In genomic region chr9:100546594-100546910, GRCm38 (mm10) we compare ENCODE assay signal across 8 mouse cellular contexts. TPM values are rescaled to one million over a fixed set of nuclear protein-coding genes. Genes with fewer than 3 reads are reported as not detected.
DNase-seq lines count a peak whose midpoint lies in the region; ATAC-seq and TF ChIP-seq lines count a peak whose summit lies in the region.

No protein-coding gene starts in this region.

- H3K36me3 ChIP-seq in kidney, embryonic 14.5 days (ENCODE audit: control insufficient read depth, insufficient read depth, low read length): no peaks in the 10 kb centered on the region
- no peaks in the 10 kb centered on the region for H3K36me3 ChIP-seq in forebrain, postnatal 0 days (ENCODE audit: insufficient read depth)
- peaks cover 9% of the 10 kb centered on the region for H3K36me3 ChIP-seq in lung, embryonic 16.5 days (ENCODE audit: control insufficient read depth, insufficient read depth, low read length)

- TF ChIP-seq CTCF in bone marrow macrophage, adult 2 months (IDR thresholded peaks at IDR 0.05; ENCODE audit: low read depth, low read length): no peak
- no peak for TF ChIP-seq CTCF in forebrain, postnatal 0 days (IDR thresholded peaks at IDR 0.05; ENCODE audit: low read depth)

- H3K27me3 ChIP-seq in kidney, embryonic 14.5 days (ENCODE audit: control insufficient read depth, insufficient read depth, low read length): no peaks in the 10 kb centered on the region
- H3K27me3 ChIP-seq in forebrain, postnatal 0 days (ENCODE audit: insufficient read depth, low read length): no peaks in the 10 kb centered on the region
- no peaks in the 10 kb centered on the region for H3K27me3 ChIP-seq in lung, embryonic 16.5 days (ENCODE audit: control insufficient read depth, insufficient read depth, low read depth, low read length)

- H3K9ac ChIP-seq in kidney, embryonic 14.5 days (ENCODE audit: low read depth, low read length): peak overlapping the region; percentile 95
- peak overlapping the region; percentile 79 for H3K9ac ChIP-seq in forebrain, postnatal 0 days
- H3K9ac ChIP-seq in lung, embryonic 16.5 days (ENCODE audit: low read length): peak overlapping the region; percentile 96

- peak overlapping the region; percentile 79 for H3K4me2 ChIP-seq in kidney, embryonic 14.5 days (replicated peaks; ENCODE audit: low read depth, low read length)
- H3K4me2 ChIP-seq in forebrain, postnatal 0 days (ENCODE audit: low read depth): peak overlapping the region; percentile 83
- H3K4me2 ChIP-seq in lung, embryonic 16.5 days (ENCODE audit: low read depth, low read length): peak overlapping the region; percentile 71

- WGBS in kidney, embryonic 14.5 days: 7% methylated on average over 9 of the region's 9 CpGs
- 9% methylated on average over 9 of the region's 9 CpGs for WGBS in forebrain, postnatal 0 days
- WGBS in lung, embryonic 16.5 days: 9% methylated on average over 9 of the region's 9 CpGs

- TF ChIP-seq POLR2A in bone marrow macrophage, adult 2 months (IDR thresholded peaks at IDR 0.05; ENCODE audit: borderline replicate concordance, low read depth, low read length): no peak

- peak overlapping the region; percentile 94 for H3K4me3 ChIP-seq in kidney, embryonic 14.5 days (ENCODE audit: low read length)
- peak overlapping the region; percentile 82 for H3K4me3 ChIP-seq in bone marrow macrophage, adult 2 months (ENCODE audit: insufficient read depth, low read length)
- peak overlapping the region; percentile 93 for H3K4me3 ChIP-seq in forebrain, postnatal 0 days (ENCODE audit: low read depth, low read length)
- peak overlapping the region; percentile 92 for H3K4me3 ChIP-seq in lung, embryonic 16.5 days (ENCODE audit: low read length)

- H3K9me3 ChIP-seq in kidney, embryonic 14.5 days (ENCODE audit: control insufficient read depth, low read length): peaks cover 5% of the 10 kb centered on the region
- no peaks in the 10 kb centered on the region for H3K9me3 ChIP-seq in forebrain, postnatal 0 days (ENCODE audit: low read length)
- H3K9me3 ChIP-seq in lung, embryonic 16.5 days (ENCODE audit: control insufficient read depth, low read length): peaks cover 9% of the 10 kb centered on the region

- ATAC-seq in kidney, embryonic 14.5 days (ENCODE audit: low FRiP score, low TSS enrichment): no peak
- ATAC-seq in forebrain, postnatal 0 days: peak; percentile 7
- ATAC-seq in lung, embryonic 16.5 days (ENCODE audit: low read depth): peak; percentile 21; the same call in 1 of the 2 replicates

- peaks cover 13% of the 10 kb centered on the region; the same call in 1 of the 2 replicates for H3K4me1 ChIP-seq in kidney, embryonic 14.5 days (ENCODE audit: control insufficient read depth, insufficient read depth, low read length)
- peaks cover 7% of the 10 kb centered on the region for H3K4me1 ChIP-seq in bone marrow macrophage, adult 2 months (ENCODE audit: control insufficient read depth, insufficient read depth, low read length)
- H3K4me1 ChIP-seq in forebrain, postnatal 0 days (ENCODE audit: insufficient read depth): peaks cover 8% of the 10 kb centered on the region
- H3K4me1 ChIP-seq in lung, embryonic 16.5 days (replicated peaks; ENCODE audit: control insufficient read depth, insufficient read depth, low read length): peaks cover 11% of the 10 kb centered on the region

- peak overlapping the region; percentile 90 for H3K27ac ChIP-seq in kidney, embryonic 14.5 days (ENCODE audit: low read depth, low read length)
- peak overlapping the region; percentile 52 for H3K27ac ChIP-seq in bone marrow macrophage, adult 2 months (ENCODE audit: insufficient read depth, low read depth, low read length)
- H3K27ac ChIP-seq in forebrain, postnatal 0 days (ENCODE audit: low read depth, low read length): peak overlapping the region; percentile 82
- H3K27ac ChIP-seq in lung, embryonic 16.5 days (ENCODE audit: low read length): peak overlapping the region; percentile 81

- DNase-seq in kidney, postnatal 10 days: no peak
- no peak for DNase-seq in forebrain, postnatal 0 days
- no peak for DNase-seq in Muller cell, postnatal 12 days (ENCODE audit: inconsistent ontology term)
- no peak for DNase-seq in left cerebral cortex, adult 18-20 months (ENCODE audit: low spot score in 2 of 2)
- DNase-seq in thymus, adult 18-20 months: no peak

RNA-seq across cellular contexts. Expression of gene Nck1, which starts 0.6 kb away (rescaled TPM):
- polyA plus RNA-seq in kidney, embryonic 14.5 days (2014; fragmentation: Nextera tagmentation; extraction: Ambion mirVana): 71.4 and 82.9 TPM in 2 replicates
- polyA plus RNA-seq in bone marrow macrophage, adult 2 months (2012; ENCODE audit: insufficient read depth, insufficient read length, missing spikeins): 46.8 and 52.9 TPM in 2 replicates
- total RNA-seq in forebrain, postnatal 0 days (2014; rRNA removed): 14.7 and 19.5 TPM in 2 replicates
- 24.4 and 28.0 TPM in 2 replicates for polyA plus RNA-seq in forebrain, postnatal 0 days (2015; fragmentation: Nextera tagmentation; extraction: Ambion mirVana)
- polyA plus RNA-seq in lung, embryonic 16.5 days (2015; fragmentation: Nextera tagmentation; extraction: Ambion mirVana): 87.8 and 88.3 TPM in 2 replicates
- 10 to 100 TPM; 36.5 to 39.0 TPM for total RNA-seq in left cerebral cortex, adult 18-20 months (2021)

RNA-seq across cellular contexts. Expression of gene Slc35g2, which starts 24.3 kb away (rescaled TPM):
- 5.2 and 5.6 TPM in 2 replicates for polyA plus RNA-seq in kidney, embryonic 14.5 days (2014; fragmentation: Nextera tagmentation; extraction: Ambion mirVana)
- polyA plus RNA-seq in bone marrow macrophage, adult 2 months (2012; ENCODE audit: insufficient read depth, insufficient read length, missing spikeins): not detected in 2 replicates
- 9.4 and 13.5 TPM in 2 replicates for total RNA-seq in forebrain, postnatal 0 days (2014; rRNA removed)
- 5.6 and 10.5 TPM in 2 replicates for polyA plus RNA-seq in forebrain, postnatal 0 days (2015; fragmentation: Nextera tagmentation; extraction: Ambion mirVana)
- polyA plus RNA-seq in lung, embryonic 16.5 days (2015; fragmentation: Nextera tagmentation; extraction: Ambion mirVana): 9.7 and 9.8 TPM in 2 replicates
- 10 to 100 TPM; 24.9 to 25.1 TPM for total RNA-seq in left cerebral cortex, adult 18-20 months (2021)

RNA-seq across cellular contexts. Expression of gene Stag1, which starts 51.0 kb away (rescaled TPM):
- polyA plus RNA-seq in kidney, embryonic 14.5 days (2014; fragmentation: Nextera tagmentation; extraction: Ambion mirVana): 38.0 and 69.9 TPM in 2 replicates
- 34.1 and 35.9 TPM in 2 replicates for polyA plus RNA-seq in bone marrow macrophage, adult 2 months (2012; ENCODE audit: insufficient read depth, insufficient read length, missing spikeins)
- 51.1 and 65.1 TPM in 2 replicates for total RNA-seq in forebrain, postnatal 0 days (2014; rRNA removed)
- 22.4 and 22.9 TPM in 2 replicates for polyA plus RNA-seq in forebrain, postnatal 0 days (2015; fragmentation: Nextera tagmentation; extraction: Ambion mirVana)
- polyA plus RNA-seq in lung, embryonic 16.5 days (2015; fragmentation: Nextera tagmentation; extraction: Ambion mirVana): 39.1 and 40.0 TPM in 2 replicates
- total RNA-seq in left cerebral cortex, adult 18-20 months (2021): 10 to 100 TPM; 69.0 to 70.1 TPM

RNA-seq across cellular contexts. Expression of gene Il20rb, which starts 60.0 kb away (rescaled TPM):
- polyA plus RNA-seq in kidney, embryonic 14.5 days (2014; fragmentation: Nextera tagmentation; extraction: Ambion mirVana): 0.79 and 1.8 TPM in 2 replicates
- 1.1 and 2.1 TPM in 2 replicates for polyA plus RNA-seq in bone marrow macrophage, adult 2 months (2012; ENCODE audit: insufficient read depth, insufficient read length, missing spikeins)
- 0.92 and 1.1 TPM in 2 replicates for total RNA-seq in forebrain, postnatal 0 days (2014; rRNA removed)
- polyA plus RNA-seq in forebrain, postnatal 0 days (2015; fragmentation: Nextera tagmentation; extraction: Ambion mirVana): 0.77 and 1.4 TPM in 2 replicates
- polyA plus RNA-seq in lung, embryonic 16.5 days (2015; fragmentation: Nextera tagmentation; extraction: Ambion mirVana): 1.5 TPM in 2 replicates
- under 1 TPM; 0.23 to 0.30 TPM for total RNA-seq in left cerebral cortex, adult 18-20 months (2021)
